Mouse (Mus musculus): ENCODE data around the gene Slfn5.
"Not testable (repeated sequence)": the region's sequence is repeated elsewhere in the genome, so short reads cannot be mapped to it uniquely, and the experiment has no call there.

The Slfn5 gene

DNA sequence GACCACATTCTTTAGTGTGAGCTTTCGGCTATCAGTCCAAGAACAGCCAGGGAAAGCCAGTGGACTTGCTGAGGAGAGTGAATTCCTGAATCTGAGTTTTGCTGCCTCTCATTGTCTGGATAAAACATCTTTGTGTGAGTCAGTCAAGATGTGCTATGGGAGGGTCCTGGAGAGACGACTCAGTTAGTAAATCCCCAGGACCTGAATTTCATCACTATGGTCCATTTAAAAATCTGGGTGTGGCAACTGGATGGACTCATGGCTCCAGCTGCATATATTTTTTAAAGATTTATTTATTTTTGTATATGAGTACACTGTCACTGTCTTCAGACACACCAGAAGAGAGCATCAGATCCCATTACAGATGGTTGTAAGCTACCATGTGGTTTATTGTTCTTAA is 5.5 kb upstream of the Slfn5 start:
- DNase-seq (ENCODE audit: low spot score) = no peak

DNA sequence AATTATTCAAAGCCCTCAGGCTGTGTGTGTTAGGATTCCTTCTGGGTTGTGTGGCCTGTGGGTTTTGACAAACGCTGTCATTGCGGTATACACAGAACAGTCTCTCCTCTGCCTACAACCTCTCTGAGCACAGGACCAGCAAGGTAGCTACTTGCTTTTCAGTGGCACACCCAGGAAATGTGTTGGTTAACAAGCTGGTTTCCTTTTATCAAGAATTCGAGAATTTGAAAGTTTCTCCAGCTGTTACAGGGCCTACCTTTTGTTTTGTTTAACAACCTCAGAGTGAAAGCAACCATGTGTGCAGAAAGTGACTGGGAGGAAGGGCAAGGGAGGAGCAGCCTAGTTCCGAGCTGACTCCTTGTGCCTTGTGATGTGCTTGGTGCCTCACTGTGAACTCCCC is 3.7 kb upstream of the Slfn5 start:
- peak; percentile 22 for DNase-seq (ENCODE audit: low spot score)

DNA sequence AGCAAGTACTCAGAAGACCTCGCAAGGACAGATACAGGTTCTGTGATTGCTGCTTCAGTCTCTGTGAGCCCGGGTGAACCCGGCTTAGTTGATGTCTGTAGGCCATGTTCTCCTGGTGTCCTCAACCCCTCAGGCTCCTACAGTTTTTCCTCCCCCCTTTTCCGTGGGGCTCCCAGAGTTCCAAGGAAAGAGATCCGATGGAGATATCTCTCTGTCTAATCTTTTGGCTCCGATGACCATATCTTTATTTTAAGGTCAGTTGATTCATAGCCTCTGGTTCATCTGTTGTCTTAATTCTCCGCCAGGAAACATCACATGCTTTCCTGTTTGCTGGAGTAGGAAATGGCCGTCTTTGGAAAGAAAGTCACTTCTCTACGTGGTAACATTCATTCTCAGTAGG is 2.1 kb upstream of the Slfn5 start:
- DNase-seq (ENCODE audit: low spot score) = peak; percentile 80

DNA sequence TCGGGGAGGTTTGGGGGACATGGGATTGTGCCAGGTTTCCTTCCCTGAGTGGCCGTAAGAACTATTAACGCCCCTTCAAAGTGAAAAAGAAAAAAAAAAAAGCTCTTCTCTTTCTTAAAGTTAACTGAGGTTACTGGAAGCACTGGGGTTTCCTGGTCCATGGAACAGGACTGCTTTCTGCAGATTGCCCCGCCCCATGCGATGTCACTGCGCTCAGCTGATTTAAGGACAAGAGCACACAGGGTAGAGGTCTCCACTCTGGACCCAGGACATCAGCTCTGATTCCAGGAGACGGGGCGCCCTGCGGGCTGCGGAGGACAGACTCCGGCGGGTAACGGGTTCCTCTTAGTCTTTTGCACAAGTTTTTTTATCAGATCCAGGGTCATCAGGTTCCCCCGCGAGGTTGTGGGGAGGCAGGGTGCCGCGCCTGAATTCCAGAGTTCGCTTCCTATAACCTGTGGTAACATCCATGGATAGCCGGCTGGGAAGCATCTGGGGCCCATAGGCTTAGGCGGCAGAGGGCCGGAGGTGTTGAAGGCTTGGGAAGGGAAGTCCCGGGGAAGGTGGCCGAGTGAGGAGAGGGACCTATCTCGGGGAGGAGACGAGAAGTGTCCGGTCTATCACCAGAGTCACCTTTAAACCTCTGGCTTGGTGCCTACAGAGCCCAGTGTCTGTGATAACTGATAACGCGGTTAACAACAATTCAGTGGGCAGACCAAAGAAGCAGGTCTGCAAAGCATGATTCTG is 889 bp downstream of the Slfn5 start:
- peak; percentile 80 for DNase-seq (ENCODE audit: low spot score)

DNA sequence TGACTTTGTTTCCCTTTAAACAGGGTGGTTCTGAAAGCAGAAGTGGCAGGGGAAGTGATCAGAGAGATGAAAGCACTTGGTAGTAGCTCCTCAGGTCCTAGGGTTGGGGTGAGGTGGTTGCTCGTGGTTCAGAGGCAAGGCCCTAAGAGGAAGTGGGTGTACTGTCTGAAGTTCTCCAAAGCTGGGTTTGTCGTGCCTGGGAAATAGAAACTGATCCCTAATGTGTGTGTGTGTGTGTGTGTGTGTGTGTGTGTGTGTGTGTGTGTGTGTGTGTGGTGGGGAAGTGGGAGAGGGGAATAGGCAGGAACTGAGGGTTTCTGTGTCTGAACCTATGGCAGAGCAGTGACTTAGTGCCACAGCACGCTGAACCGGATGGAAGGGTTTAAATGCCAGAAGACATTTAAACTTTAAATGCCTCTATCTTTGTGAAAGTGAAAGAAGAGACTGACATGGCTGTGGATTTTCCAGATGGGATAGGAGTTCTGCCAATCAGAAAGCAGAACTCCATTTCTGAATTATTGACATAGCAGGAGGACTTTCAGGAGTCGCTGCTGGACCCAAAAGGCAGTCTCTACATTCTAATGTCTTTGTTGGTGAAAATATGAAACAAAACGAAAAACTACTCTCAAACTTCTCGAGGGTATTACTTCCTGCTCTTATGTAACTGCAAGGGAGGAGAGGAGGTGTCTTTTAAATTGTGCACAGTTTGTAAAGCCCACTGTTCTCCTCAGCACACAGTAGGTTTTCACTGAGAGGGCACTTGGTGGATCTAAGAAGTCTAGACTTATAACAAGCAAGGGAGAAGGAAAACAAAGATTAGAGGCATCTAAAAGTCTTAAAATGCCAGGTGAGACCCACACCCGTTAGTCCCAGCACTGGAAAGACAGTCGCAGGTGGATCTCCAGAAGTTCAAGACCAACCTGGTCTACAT is 1.7 kb downstream of the Slfn5 start:
- peak; percentile 64 for DNase-seq (ENCODE audit: low spot score)

DNA sequence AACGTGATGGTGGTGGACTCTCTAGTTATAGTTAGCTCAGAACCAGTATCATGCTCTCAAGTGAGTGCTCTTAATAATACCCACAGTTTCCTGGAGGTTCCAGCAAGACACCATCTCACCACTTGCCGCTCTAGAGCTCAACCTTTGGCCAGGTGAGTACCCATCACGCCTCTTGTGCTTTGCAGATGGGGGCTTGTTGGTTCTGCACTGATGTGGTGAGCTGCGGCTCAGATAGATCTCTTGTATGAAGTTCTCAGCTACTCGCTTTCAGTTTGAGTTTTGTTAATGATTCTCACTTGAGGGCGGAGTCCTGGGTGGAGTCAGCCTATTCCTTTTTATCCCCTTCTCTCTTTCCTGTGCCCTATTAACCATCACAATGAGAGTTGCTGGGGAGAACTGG is 3.5 kb downstream of the Slfn5 start:
- no peak for DNase-seq (ENCODE audit: low spot score)

DNA sequence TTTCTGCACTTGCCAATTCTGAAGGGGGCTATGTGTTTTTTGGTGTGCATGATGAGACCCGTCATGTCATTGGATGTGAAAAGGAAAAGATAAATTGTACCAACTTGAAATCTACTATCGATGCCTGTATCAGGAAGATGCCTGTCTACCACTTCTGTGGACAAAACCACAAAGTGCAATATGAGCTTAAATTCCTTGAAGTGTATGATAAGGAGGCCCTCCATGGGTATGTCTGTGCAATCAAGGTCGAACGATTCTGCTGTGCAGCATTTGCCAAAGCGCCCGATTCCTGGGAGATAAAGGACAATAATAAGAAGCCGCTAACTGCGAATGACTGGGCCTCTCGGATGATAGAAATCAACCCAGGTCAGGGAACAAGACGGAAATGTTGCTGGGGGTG is 5.8 kb downstream of the Slfn5 start:
- no peak for DNase-seq (ENCODE audit: low spot score)

DNA sequence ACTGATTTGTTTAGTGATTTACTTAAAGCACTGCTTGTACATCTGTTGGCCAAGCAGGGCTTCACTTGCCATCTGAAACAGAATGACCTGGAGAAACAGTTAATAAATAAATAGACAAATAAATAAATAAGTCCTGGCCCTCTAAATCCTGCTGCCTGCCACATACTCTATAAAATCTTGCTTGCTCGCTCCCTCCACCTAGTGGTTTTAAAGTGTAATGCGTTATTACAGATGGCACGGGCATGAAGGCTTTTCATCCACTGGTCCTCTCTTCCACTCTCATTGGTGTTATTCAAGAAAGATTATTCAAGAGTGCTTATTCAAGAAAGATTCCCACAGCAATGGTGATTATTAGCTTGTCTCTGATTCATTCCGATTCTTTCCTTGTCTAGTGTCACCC is 8.5 kb downstream of the Slfn5 start:
- peak; percentile 63 for DNase-seq (ENCODE audit: low spot score)

DNA sequence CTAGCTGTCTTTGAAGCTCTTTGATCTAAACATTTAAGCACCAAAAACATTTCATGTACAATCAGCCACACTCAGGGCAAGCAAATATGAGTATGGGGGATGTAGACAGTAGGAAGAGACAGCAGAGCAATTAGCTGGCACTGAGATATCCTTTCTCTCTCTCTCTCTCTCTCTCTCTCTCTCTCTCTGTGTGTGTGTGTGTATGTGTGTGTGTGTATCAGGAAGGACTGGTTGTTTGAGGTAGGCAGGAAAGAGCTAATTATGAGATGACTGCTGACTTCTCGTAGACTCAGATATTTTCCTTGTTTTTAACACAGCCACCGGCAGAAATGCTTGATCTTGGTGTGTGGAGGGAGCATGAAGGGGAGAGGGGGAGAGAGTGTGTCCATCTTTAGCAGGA is 10.6 kb downstream of the Slfn5 start:
- no peak for DNase-seq (ENCODE audit: low spot score)

DNA sequence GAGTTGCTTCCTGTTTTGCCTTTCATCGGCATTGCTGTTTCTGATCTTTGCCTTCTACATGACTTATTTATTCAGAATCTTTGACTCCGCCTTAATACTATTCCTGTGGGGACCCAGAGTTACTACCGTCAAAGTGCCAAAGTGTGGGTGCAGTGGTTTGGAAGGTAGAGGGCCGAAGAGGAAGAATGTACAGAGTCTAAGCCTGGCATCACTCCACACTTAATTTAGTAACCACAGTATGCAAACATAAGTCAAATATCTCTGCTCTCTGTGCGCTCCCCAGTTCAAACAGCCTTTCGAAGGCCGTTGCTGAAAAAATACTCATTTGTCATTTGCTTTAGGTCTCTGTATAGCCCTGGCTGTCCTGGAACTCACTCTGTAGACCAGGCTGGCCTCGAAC is 11.1 kb downstream of the Slfn5 start:
- no peak for DNase-seq (ENCODE audit: low spot score)

DNA sequence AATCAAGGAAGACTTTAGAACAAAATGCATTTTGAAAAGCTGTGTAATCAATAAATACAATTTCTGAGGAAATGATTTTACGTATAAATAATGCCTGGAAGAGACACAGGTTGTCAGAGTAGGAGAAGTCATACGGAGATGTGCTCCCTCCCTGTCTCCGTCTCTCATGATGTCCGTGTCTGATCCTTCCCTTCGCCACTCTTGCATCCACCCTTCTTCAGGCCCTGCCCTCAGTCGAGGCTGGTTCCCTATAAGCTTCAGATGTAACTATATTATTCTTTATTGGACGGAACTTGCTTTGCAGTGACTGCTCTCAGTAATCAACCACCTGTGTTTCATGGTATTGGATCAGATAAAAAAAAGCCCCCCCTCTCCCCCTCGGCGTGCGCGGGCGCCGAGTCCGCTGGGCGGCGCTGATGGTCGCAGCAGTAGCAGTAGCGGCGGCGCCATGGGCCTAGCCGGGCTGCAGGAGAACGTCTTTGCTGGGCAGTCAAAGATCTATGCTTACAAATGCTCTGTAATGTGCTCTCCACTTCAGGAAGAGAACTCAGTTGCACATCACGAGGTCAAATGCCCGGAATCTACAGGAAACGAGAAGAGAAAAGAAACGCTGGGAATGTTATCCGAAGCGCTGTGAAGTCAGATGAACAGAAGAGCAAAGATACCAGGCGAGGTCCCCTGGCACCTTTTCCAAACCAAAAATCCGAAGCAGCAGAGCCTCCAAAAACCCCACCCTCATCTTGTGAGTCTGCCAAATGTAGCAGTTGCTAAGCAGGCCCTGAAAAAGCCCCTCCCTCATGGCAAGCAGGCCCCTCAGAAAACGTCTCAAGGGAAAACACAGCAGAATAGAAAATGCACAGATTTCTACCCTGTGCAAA is 19.8 kb downstream of the Slfn5 start:
- no peak for DNase-seq (ENCODE audit: low spot score)

DNA sequence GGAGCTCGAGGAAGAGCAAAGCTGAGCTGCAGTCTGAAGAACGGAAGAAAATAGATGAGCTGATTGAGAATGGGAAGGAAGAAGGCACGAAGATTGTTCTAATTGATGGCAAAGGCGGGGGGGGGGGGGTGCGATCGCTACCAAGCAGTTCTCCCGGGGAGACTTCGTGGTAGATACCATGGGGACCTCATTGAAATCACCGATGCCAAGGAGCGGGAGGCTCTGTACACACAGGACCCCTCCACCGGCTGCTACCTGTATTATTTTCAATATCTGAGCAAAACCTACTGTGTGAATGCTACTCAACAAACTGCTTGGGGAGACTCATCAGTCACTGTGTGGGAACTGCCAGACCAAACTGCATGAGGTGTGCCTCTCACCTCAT is 20.4 kb downstream of the Slfn5 start:
- DNase-seq (ENCODE audit: low spot score) = no peak

DNA sequence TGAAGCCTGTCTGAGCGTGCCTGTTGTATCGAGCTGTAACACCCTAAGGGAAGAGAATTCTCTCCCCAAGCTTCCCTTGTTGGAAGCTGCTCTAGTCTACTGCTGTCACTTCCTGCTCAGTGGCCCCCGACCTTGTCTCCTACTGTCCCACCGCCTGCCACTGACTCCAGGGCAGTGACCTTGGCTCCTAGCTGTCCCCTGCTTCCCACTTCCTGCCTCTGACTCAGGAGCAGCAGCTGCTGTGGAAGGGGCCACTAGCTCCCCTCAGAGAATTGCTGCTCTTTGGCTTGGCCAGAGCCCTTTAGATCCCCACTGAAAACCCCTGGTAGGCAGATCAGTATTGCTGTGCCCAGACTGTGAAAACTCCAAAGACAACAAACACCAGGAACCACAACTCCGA is 22.8 kb downstream of the Slfn5 start:
- DNase-seq (ENCODE audit: low spot score) = peak; percentile 21

DNA sequence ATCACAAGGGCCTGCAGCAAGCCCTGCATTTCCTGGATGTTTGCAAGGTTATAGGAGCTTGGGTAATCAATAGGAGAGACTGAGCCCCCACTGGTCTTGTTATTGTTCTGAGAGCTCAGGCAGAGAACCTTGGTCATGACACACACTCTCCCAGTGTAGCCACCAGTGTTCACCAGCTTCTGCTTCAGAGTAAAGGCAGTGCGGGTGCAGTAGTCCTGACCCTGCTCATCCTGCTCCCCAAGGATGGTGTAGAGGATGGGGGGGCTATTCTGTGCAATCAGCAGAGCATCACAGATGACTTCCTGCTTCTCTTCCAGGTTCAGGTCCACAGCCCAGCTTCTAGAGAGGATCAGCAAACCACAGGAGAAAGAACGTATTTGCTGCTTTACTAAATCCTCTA is 31.3 kb downstream of the Slfn5 start:
- not testable (repeated sequence) for DNase-seq (ENCODE audit: low spot score)

DNA sequence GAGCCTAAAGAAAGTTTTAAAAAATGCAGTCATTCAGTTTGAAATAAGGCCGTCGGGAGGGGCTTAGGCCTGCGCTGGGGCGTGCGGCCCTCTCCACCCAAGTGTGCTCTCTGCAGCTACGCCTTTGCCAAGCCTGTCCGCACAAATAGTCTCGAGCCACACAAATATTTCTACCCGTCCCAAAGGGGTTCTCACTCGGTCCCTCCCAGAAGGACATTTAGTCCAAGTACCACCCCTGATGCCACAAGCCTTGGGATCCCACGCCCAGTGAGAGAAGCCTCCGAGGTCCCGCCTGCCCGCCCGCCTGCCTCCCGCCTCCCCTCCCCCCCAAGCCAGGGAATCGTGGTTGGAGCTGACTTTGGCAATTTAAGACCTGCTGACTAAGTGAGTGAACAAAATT is 32.0 kb downstream of the Slfn5 start:
- DNase-seq (ENCODE audit: low spot score) = no peak

DNA sequence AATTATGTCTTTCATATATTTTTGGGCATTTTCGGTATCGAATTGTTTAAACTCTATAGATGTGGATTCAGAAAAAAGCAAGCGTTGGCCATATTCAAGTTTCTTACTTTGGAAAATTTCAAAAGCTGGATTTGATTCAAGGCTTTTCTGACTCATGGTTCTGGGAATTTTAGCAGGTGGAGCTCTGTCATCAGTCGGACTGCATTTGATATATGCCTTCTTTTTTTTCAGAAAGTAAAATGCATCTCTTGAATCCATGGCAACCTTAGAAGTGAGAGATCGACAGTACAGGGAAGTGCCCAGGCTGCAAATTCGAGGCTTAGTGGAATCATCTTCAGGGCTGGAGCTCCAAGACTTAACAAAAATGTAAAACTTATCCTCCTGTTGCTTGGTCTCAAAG is 36.5 kb downstream of the Slfn5 start:
- no peak for DNase-seq (ENCODE audit: low spot score)

DNA sequence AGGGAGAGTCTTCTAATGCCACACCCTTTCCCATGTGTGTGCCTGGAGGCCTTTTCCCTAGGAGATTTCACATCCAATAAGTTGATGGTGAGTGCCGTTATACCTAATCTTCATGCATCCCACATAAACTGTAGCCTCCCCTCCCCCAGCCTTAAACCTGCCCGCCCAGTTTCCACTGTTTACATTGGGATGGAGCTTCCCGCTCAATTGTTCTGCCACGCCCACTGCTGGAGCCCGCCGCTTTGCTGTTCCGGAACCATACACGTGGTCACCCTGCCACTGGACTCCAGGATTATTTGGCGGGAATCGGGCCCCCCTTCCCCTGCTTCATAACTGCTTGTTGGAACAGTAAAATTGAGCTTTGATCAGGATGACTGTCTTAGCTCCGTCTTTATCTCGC is 38.2 kb downstream of the Slfn5 start:
- peak; percentile 14 for DNase-seq (ENCODE audit: low spot score)

DNA sequence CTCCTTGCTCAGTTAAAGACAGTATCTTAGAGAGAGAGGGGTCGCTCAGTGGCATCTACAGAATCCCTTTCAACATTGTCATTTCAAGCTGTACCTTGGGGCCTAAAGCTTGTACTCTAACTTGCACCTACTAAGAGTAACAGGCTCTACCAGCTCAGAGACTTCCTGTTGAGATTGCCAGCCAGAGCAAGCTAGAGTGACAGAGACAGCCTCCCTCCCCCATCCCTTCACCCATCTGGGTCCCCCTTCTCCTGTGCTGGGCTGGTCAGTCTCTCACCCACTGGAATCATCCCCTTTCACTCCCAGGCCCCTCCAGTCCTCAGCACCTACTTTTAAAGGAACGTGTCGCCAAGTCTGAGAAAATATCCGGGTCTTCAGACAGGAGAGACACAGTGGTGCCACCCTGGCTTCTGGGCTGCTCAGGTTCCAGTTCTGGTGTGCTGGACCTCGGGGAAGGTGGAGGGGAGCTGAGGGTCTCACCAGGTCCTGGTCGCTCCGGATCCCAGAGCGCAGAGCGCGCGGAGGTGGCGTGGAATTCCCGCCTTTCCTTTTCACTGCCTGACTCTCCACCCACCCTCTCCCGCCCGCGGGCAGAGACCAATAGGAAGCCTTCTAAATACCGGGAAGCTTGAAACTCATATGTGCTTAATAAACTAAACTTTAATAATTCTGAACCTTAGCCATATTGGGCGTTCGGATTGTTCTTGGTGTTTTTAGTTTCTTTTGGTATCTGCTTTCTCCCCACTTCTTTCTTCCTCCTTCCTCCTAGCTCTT is 39.6 kb downstream of the Slfn5 start:
- peak; percentile 23 for DNase-seq (ENCODE audit: low spot score)

DNA sequence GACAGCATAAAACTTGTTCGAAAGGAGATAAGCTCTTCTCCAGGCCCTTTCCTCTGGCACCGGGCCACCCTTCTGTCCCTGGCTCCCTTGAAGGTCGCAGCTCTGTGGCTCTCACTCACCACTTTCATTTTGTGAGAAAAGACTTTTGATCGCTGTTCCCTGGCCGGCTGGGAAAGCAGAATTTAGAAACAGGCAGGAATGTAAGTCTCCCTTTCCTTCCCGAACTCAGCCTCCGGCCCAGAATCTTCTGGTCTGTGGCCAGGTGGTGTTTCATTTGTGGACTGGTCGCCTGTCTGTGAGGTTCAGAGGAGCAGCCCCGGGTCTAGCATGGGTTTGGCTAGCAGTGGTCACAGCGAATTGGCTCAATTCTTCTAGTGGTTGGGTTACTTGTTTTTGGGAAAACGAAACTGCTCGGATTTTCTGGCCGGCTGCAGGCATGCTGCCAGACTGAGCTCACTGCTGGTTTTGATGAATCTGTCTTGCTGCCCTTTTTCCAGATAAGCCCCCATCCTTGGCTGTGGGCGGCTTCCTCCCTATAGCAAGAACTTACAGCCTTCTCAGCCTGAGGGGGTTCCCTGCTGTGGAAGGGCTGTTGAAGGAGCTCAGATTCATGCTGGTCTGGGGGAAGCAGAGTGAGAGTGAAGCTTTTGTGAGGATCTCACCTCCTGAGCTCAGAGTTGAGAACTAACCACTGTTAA is 40.5 kb downstream of the Slfn5 start, which contains the start of gene Slfn9:
TSS of gene Slfn9 (minus strand) at position 362 of the 698 bp plus-strand sequence.
- DNase-seq (ENCODE audit: low spot score) = peak; percentile 21

DNA sequence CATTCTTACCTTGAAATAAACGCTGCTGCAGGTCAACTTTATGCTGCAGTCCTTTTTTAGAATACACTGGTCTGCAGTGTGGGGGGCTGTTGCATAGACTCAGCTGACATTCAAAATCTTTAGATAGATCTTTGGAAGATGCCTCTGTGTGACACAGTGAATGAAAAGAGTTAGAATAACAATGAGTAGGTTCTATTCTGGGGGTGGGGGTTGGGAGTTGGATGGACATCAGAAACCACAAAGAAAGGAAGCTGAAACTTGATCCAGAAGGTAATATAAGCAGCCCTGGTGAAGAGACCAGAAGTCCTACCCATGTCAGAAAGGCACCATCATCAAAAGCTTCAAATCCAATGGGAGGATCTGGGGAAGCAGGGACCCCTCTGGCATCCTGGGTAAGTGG is 62.2 kb downstream of the Slfn5 start:
- no peak for DNase-seq (ENCODE audit: low spot score)

All from lung, postnatal 25 days (tissue).